Mouse (Mus musculus): ENCODE measurements around the gene Akna.

Gene Akna

DNA sequence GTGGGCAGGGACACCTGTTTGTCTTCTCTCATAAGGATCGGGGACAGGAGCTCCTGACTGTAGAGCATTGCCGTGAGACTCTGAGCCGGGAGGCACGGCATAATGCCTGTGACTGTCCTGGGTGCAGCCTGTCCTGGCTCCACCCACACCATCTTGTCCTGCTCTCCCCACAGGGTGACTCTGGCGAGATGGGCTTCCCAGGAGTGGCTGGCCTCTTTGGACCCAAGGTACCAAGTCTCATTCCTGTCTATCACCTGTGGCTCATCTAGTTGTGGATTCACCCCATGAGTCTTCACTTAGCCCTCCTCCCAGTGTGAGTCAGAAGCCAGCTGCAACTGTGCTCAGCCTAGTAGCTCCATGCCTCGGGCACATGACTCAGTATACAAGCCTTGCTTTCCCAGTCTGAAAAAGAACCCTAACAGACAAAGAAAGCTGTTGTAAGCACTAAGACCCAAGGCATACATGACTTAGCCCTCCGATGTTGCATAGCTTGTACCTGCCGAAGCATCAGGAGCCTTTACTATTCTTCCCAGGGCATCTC, 79.8 kb downstream of the Akna start:
- DNase-seq (ENCODE audit: low spot score), result no peak

DNA sequence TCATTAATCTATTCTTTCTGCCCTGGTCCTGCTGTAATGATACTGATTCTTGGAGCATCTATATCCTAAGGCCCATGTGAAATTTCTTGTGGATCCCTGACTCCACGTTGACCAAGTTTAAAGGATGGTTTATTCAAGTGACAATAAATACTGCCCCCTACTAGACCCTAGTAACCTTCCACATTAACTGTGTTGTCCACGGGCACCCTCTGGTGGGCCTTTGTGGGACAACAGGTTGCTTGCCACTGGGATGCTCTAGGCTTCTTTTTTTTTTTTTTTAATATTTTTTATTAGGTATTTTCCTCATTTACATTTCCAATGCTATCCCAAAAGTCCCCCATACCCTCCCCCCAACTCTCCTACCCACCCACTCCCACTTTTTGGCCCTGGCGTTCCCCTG, 83.6 kb downstream of the Akna start:
- DNase-seq (ENCODE audit: low spot score), result peak; percentile 70
